Mouse (Mus musculus) heart, embryonic 15.5 days (tissue): ENCODE data around the gene Myo1e. TPM values are rescaled to one million over a fixed set of nuclear protein-coding genes. Genes with fewer than 3 reads are reported as not detected.
A peak's percentile ranks its signal among the peaks of the same experiment; 100 is the strongest.

Source experiments
- ATAC-seq: fragments of 200-750 bp; cut with Nextera tagmentation; replicated peaks from 2 replicates; pipeline ENCODE4 v1.8.0; 2017; ENCODE audit warnings: low read depth, moderate TSS enrichment; ENCODE audit not compliant: insufficient number of reproducible peaks, insufficient read depth, low FRiP score
- H3K27ac ChIP-seq: fragments of 300-500 bp; sonication (generic); 2 replicates; pipeline ENCODE4 v1.5.1; 2015; ENCODE audit warnings: mild to moderate bottlenecking, inconsistent platforms
- H3K27me3 ChIP-seq: fragments of 300-500 bp; sonication (generic); 2 replicates; pipeline ENCODE4 v1.6.1; 2015; ENCODE audit warnings: inconsistent platforms
- H3K36me3 ChIP-seq: fragments of 300-500 bp; sonication (generic); 2 replicates; pipeline ENCODE4 v1.6.1; 2015; ENCODE audit warnings: mild to moderate bottlenecking, inconsistent platforms
- H3K4me1 ChIP-seq: fragments of 300-500 bp; sonication (generic); replicated peaks from 2 replicates; pipeline ENCODE4 v1.6.1; 2015; ENCODE audit warnings: inconsistent platforms
- H3K4me2 ChIP-seq: fragments of 300-500 bp; sonication (generic); 2 replicates; pipeline ENCODE4 v1.6.1; 2015; ENCODE audit warnings: inconsistent platforms, mild to moderate bottlenecking, moderate library complexity
- H3K4me3 ChIP-seq: fragments of 300-500 bp; sonication (generic); 2 replicates; pipeline ENCODE4 v1.5.1; 2015; ENCODE audit warnings: mild to moderate bottlenecking, inconsistent platforms
- H3K9ac ChIP-seq: fragments of 300-500 bp; sonication (generic); 2 replicates; pipeline ENCODE4 v1.6.1; 2015; ENCODE audit warnings: mild to moderate bottlenecking, inconsistent platforms
- H3K9me3 ChIP-seq: fragments of 300-500 bp; sonication (generic); replicated peaks from 2 replicates; pipeline ENCODE4 v1.6.1; 2016; ENCODE audit warnings: inconsistent platforms
- WGBS: fragments of 180-500 bp; shearing (Covaris S2); methylation state at CpG from one replicate; pipeline ENCODE4 v1.1.7; 2015; ENCODE audit warnings: mixed read lengths; 5-methylcytosine and 5-hydroxymethylcytosine counted together
- polyA plus RNA-seq: library from polyadenylated mRNA; unstranded; fragments of >200 nt; fragmentation: Nextera tagmentation; extraction: Ambion mirVana; gene quantifications from 2 replicates; pipeline ENCODE4 v1.2.1, GENCODE M21; 2015

Gene Myo1e
- 11.8 and 15.2 TPM in 2 replicates for polyA plus RNA-seq

GRCm38 (mm10) chr9:70207151-70207831 lies at the start of gene Myo1e:
Gene Myo1e (plus strand): TSS chr9:70207350.
- peak within 1 kb of the TSS; percentile 95 for H3K4me2 ChIP-seq
- peak; percentile 95 for ATAC-seq
- WGBS = under 1% methylated on average over 43 of the region's 43 CpGs
- H3K4me1 ChIP-seq = peaks cover 6% of the 10 kb centered on the region; the same call in 1 of the 2 replicates
- 0 out of 2 replicates have a peak, but pooled peaks cover 3% of the 10 kb centered on the region for H3K9me3 ChIP-seq
- H3K27me3 ChIP-seq = no peaks in the 10 kb centered on the region
- peak within 1 kb of the TSS; percentile 76 for H3K9ac ChIP-seq
- peak within 1 kb of the TSS; percentile 93 for H3K27ac ChIP-seq
- peak within 1 kb of the TSS; percentile 60 for H3K4me3 ChIP-seq
- no peaks in the 10 kb centered on the region for H3K36me3 ChIP-seq

- H3K4me1 ChIP-seq = no peaks in the 10 kb centered on the region
- H3K4me2 ChIP-seq = no peak overlapping the region
- no peak overlapping the region for H3K4me3 ChIP-seq
- no peak for ATAC-seq
- no peaks in the 10 kb centered on the region for H3K27me3 ChIP-seq
- no peak overlapping the region for H3K9ac ChIP-seq
- no peak overlapping the region for H3K27ac ChIP-seq
- WGBS = 69% methylated on average over 10 of the region's 10 CpGs
- no peaks in the 10 kb centered on the region for H3K9me3 ChIP-seq
- no peaks in the 10 kb centered on the region for H3K36me3 ChIP-seq
Measured at GRCm38 (mm10) chr9:70160071-70160470, 47.1 kb upstream of the Myo1e start.

GRCm38 (mm10) chr9:70168973-70169372 lies 38.2 kb upstream of the Myo1e start:
- Histone ChIP-seq H3K4me2 (no peak overlapping the region), H3K9me3 (no peaks in the 10 kb centered on the region)
- WGBS = 86% methylated on average over 7 of the region's 7 CpGs

GRCm38 (mm10) chr9:70174291-70174848 lies 32.8 kb upstream of the Myo1e start:
- H3K27me3 ChIP-seq = no peaks in the 10 kb centered on the region
- WGBS = 66% methylated on average over 4 of the region's 4 CpGs
- no peaks in the 10 kb centered on the region for H3K4me1 ChIP-seq
- ATAC-seq = no peak
- H3K9ac ChIP-seq = no peak overlapping the region
- H3K4me2 ChIP-seq = no peak overlapping the region
- H3K36me3 ChIP-seq = no peaks in the 10 kb centered on the region
- no peak overlapping the region for H3K4me3 ChIP-seq
- H3K27ac ChIP-seq = no peak overlapping the region
- H3K9me3 ChIP-seq = no peaks in the 10 kb centered on the region

More at GRCm38 (mm10) chr9:70168973-70169372, 38.2 kb upstream of the Myo1e start:
- H3K4me1 ChIP-seq = no peaks in the 10 kb centered on the region
- H3K27ac ChIP-seq = no peak overlapping the region
- no peaks in the 10 kb centered on the region for H3K27me3 ChIP-seq
- H3K36me3 ChIP-seq = no peaks in the 10 kb centered on the region
- no peak overlapping the region for H3K9ac ChIP-seq
- no peak overlapping the region for H3K4me3 ChIP-seq
- no peak for ATAC-seq

GRCm38 (mm10) chr9:70174896-70175295 lies 32.3 kb upstream of the Myo1e start:
- 55% methylated on average over 6 of the region's 6 CpGs for WGBS
- no peak overlapping the region for H3K27ac ChIP-seq
- no peaks in the 10 kb centered on the region for H3K27me3 ChIP-seq
- no peaks in the 10 kb centered on the region for H3K36me3 ChIP-seq
- H3K9ac ChIP-seq = no peak overlapping the region
- no peak overlapping the region for H3K4me3 ChIP-seq
- no peaks in the 10 kb centered on the region for H3K4me1 ChIP-seq
- ATAC-seq = no peak
- H3K4me2 ChIP-seq = no peak overlapping the region
- H3K9me3 ChIP-seq = no peaks in the 10 kb centered on the region

GRCm38 (mm10) chr9:70176291-70176690 lies 30.9 kb upstream of the Myo1e start:
- Histone ChIP-seq H3K4me3 (no peak overlapping the region), H3K36me3 (no peaks in the 10 kb centered on the region), H3K4me2 (no peak overlapping the region), H3K9me3 (no peaks in the 10 kb centered on the region), H3K27ac (no peak overlapping the region), H3K4me1 (no peaks in the 10 kb centered on the region), H3K9ac (no peak overlapping the region), H3K27me3 (no peaks in the 10 kb centered on the region)
- ATAC-seq = no peak
- WGBS = 76% methylated on average over 3 of the region's 3 CpGs

GRCm38 (mm10) chr9:70181719-70182118 lies 25.4 kb upstream of the Myo1e start:
- no peak for ATAC-seq
- no peak overlapping the region for H3K4me3 ChIP-seq
- no peak overlapping the region for H3K9ac ChIP-seq
- H3K36me3 ChIP-seq = no peaks in the 10 kb centered on the region
- 70% methylated on average over 12 of the region's 12 CpGs for WGBS
- no peaks in the 10 kb centered on the region for H3K27me3 ChIP-seq
- H3K9me3 ChIP-seq = no peaks in the 10 kb centered on the region
- no peak overlapping the region for H3K4me2 ChIP-seq
- no peaks in the 10 kb centered on the region for H3K4me1 ChIP-seq
- H3K27ac ChIP-seq = no peak overlapping the region

GRCm38 (mm10) chr9:70182639-70183038 lies 24.5 kb upstream of the Myo1e start:
- WGBS = 75% methylated on average over 7 of the region's 7 CpGs
- no peak for ATAC-seq
- no peaks in the 10 kb centered on the region for H3K4me1 ChIP-seq
- no peak overlapping the region for H3K4me3 ChIP-seq
- H3K27ac ChIP-seq = no peak overlapping the region
- no peaks in the 10 kb centered on the region for H3K36me3 ChIP-seq
- H3K27me3 ChIP-seq = no peaks in the 10 kb centered on the region
- no peak overlapping the region for H3K9ac ChIP-seq
- H3K4me2 ChIP-seq = no peak overlapping the region
- H3K9me3 ChIP-seq = no peaks in the 10 kb centered on the region

- H3K9ac ChIP-seq = no peak overlapping the region
- H3K9me3 ChIP-seq = no peaks in the 10 kb centered on the region
- H3K4me2 ChIP-seq = no peak overlapping the region
- no peaks in the 10 kb centered on the region; the same call in 1 of the 2 replicates for H3K4me1 ChIP-seq
- WGBS = 69% methylated on average over 5 of the region's 5 CpGs
- no peak for ATAC-seq
- H3K27ac ChIP-seq = no peak overlapping the region
- no peaks in the 10 kb centered on the region for H3K27me3 ChIP-seq
- H3K36me3 ChIP-seq = no peaks in the 10 kb centered on the region
- H3K4me3 ChIP-seq = no peak overlapping the region
Measured at GRCm38 (mm10) chr9:70192336-70192735, 14.8 kb upstream of the Myo1e start.

- Histone ChIP-seq H3K9ac (no peak overlapping the region), H3K4me1 (no peaks in the 10 kb centered on the region; the same call in 1 of the 2 replicates), H3K4me3 (no peak overlapping the region), H3K36me3 (no peaks in the 10 kb centered on the region), H3K4me2 (no peak overlapping the region), H3K9me3 (no peaks in the 10 kb centered on the region), H3K27me3 (no peaks in the 10 kb centered on the region), H3K27ac (no peak overlapping the region)
- 79% methylated on average over 11 of the region's 11 CpGs for WGBS
- ATAC-seq = no peak
Measured at GRCm38 (mm10) chr9:70194622-70195021, 12.5 kb upstream of the Myo1e start.

- no peak overlapping the region for H3K27ac ChIP-seq
- no peak overlapping the region for H3K4me2 ChIP-seq
- no peaks in the 10 kb centered on the region; the same call in 1 of the 2 replicates for H3K4me1 ChIP-seq
- no peaks in the 10 kb centered on the region for H3K36me3 ChIP-seq
- 63% methylated on average over 15 of the region's 15 CpGs for WGBS
- no peaks in the 10 kb centered on the region for H3K27me3 ChIP-seq
- ATAC-seq = no peak
- H3K4me3 ChIP-seq = no peak overlapping the region
- H3K9me3 ChIP-seq = no peaks in the 10 kb centered on the region
- no peak overlapping the region for H3K9ac ChIP-seq
Measured at GRCm38 (mm10) chr9:70196956-70197659, 10.0 kb upstream of the Myo1e start.
